Mouse (Mus musculus): ENCODE measurements around the gene Stk31. TPM values are rescaled to one million over a fixed set of nuclear protein-coding genes. Genes with fewer than 3 reads are reported as not detected.

The Stk31 gene
- total RNA-seq, 2 experiments from 2014 or later = 0.08 to 0.37 TPM

Other genes with a start within 250 kb of the Stk31 start
- not detected for gene Igf2bp3, start 180.6 kb upstream of the Stk31 start, total RNA-seq (2021)
- gene Tra2a, start 131.6 kb upstream of the Stk31 start, total RNA-seq (2021) = 10 to 100 TPM; 26.2 to 29.9 TPM
- 1 to 10 TPM; 5.2 TPM for gene Ccdc126, start 76.3 kb upstream of the Stk31 start, total RNA-seq (2021)
- under 1 TPM in 1 of 2 experiments, not detected in 1; 0.77 TPM for gene Fam221a, start 27.9 kb upstream of the Stk31 start, total RNA-seq (2021)

Data from heart, adult 18-20 months (tissue).